Mouse (Mus musculus) adipocyte (in vitro differentiated cells): ENCODE results near the gene Myo10.
A peak's percentile ranks its signal among the peaks of the same experiment; 100 is the strongest.

ENCODE experiments used
- DNase-seq: peaks from one replicate; pipeline ENCODE4 v3.0.0-alpha.2; 2016; ENCODE audit warnings: low spot score

The Myo10 gene

DNA sequence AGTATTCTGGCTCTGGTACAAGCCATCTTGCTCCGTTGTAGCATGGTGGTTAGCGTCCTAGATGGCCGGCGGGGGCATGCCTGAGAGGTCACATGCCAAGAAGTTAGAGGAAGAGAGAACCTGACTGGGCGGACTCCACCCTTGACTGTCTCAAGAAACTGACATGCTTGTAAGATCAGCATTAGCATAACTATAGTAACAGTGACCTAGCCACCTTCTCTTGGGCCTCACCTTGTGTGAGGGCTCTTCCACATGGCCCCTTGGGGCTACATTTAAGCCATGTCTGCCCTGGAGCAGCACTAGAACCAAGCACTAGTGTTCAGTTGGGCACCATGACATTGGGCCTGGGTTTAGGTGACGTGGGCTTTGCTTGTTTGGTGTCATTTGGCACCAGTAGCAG is 102.2 kb downstream of the Myo10 start:
- DNase-seq, result no peak

DNA sequence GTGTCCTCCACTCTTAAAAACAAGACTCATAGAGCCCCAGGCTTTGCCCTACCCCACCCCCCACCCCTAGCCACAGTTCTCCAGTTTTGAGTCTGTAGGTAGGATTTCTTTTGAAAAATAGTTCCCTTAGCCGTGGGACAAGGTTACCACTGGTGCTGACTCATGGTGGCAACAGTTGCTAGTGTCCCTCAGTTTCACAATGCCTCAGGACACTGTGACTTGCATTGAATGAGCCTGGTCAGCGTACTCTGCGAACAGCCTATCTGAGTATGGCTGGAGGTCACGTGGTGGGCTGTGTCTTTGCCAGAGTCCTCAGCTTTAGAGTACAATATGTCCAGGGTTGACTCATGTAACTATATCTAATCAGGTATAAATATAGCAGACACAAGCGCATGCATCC is 104.5 kb downstream of the Myo10 start:
- DNase-seq, result peak; percentile 22

DNA sequence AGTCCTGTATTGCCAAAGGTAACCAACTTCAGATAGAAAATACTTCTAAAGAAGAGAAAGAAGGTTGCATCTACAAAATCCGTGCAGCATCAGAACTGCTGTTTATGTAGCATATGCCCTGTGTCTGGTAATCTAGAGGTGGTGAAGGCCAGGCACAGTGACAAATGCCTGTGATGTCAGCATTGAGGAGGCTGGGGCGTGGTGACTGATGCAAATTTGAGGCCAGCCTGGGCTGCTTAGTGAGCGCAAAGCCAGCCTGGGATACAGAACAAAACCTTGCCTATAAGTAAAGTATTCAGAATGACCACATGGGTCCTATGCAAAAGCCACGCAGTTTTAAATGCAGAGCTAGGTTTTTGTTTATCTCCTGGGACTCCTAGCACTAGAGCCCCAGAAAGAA is 106.2 kb downstream of the Myo10 start:
- DNase-seq, result no peak

DNA sequence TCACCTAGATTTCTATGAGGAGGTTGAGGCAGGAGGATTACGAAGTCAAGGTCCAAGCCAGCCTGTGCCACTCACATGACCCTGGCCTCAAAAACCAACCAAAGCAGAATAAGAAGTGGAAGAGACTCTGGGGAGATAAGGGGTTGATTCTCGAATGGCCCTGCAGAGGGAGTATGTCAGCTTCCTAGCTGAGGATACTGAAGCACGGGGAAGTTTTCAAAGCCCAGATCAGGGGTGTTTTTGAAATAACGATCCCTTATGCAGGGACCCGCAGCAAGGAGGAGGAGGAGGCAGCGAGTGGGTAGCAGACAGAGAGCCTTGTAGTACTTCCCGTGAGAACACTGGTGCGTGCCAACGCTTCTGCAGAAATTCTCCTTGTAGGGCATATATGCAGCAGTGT is 108.7 kb downstream of the Myo10 start:
- peak; percentile 14 for DNase-seq

DNA sequence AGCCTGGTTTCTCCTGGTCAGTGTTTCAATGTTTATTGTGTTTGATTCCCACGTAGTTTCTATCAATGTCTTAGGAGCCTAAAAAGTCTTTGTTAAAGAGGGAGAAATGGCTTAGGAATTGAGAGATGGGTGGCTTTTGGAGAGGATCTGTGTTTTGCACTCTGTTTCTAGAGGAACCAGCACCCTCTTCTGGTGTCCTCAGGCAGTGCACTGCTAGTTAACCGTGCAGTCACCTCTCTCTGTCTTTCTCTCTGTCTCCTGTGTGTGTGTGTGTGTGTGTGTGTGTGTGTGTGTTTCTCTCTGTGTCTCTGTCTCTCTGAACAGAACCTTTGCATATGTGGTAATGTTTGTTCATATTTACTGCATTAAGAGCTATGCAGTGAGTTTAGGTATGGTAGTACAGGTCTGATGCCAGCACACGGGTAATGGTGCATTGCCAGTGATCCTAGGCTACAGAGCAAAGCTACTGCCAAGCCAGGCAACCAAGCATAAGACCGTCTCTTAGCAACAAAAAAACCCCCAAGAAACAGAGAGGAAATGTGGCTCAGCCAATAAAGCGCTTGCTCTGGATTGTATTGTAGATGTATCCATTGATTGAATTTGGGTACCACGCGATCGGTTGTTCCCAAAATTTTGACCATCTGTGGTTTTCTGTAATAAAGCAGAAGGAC is 110.6 kb downstream of the Myo10 start:
- peak; percentile 16 for DNase-seq

DNA sequence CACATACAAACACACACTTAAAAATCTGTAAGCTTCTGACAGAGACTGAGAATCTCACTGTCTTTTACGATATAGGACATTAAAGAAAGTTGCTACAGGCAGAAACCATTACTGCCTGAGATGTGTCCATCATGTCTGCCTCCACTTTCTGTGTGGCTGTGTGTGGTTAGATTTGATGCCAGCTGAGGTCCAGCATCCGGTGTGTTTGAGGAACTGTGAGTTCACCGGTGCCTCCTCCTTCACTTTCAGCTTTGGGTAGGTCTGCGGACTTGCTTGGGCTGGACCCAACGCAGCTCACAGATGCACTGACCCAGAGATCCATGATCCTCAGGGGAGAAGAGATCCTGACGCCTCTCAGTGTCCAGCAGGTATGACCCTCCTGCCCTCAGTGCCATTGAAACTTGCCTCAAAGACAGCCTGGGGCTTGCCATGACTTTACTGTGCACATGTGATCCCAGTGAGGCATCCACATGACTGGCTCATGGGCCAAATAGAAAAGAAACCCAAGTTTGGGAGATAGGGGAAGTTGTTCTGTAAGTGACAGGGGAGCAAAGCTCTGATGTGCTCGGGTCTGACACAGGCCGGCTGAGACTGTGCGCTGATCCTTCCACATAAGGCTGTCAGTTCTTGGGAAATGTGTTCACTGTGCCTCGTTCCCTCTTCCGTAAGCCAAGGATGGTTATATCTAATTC is 111.6 kb downstream of the Myo10 start:
- DNase-seq, result no peak

DNA sequence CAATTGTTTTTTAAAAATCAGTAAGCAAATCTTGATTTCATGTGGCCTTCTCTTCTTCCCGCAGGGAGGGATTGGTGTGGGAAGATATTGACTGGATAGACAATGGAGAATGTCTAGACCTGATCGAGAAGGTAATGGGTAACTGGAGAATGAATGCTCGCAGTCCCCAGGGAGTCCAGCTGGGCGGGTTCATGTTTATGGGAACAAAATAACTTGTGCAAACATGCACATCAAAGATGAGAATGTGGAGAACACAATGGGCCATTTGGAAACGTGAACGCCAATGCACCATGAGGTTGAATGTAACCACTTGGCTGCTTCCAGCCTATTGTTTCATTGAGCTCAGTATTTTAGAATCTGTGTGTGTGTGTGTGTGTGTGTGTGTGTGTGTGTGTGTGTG is 114.2 kb downstream of the Myo10 start:
- DNase-seq, result no peak

DNA sequence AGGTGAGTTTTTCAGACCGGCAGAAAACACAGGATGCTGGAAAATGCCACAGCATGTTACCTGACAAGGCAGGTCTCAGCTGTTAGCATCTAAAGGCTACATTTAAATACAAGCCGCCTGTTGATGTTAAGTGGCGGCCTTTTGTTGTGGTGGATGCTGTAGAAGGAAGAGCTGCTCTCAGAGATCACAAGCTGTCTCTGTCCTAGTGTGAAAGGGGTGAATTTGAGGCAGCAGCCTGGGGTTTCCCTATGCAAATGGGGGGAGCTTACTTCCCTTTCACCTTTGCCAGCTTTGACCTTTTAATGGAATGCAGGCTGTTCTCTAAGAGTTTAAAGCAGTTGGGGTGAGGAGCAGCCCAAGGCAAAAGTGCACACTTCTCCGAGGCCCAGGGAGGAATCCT is 117.9 kb downstream of the Myo10 start:
- no peak for DNase-seq

DNA sequence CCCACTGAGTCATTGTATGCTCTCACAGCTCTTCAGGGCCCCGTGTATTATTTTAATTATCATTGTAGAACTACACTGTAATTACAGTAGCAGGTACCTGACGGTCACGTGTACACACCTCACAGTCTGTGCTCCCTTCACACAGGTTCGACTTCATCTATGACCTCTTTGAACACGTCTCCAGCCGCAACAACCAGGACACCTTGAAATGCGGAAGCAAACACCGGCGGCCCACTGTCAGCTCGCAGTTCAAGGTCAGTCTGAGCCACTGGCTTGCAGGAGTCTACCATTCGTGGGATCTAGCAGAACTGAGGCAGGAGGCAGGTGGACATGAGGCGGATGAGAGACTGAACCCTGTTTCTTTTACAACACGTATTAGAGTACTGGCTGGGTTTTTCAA is 119.9 kb downstream of the Myo10 start:
- DNase-seq, result no peak

DNA sequence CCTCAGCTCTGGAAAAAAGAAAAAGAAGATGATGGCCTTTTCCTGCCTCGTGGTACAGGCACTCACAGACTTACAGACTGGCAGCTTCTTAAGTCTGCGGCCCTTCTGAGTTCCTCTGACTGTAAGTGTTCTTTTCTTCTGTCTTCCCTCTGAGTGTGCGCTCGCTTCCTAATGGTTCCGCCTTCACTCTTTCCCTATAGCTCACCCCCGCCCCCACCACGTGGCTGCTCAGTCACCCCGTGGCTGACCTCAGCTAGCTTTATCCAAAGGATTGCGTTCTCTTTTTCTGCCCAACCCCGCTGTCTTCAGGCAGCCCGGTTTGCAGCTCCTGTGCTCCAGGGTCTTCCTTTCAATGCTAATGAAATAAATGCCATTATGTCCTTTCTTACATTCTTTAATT is 129.2 kb downstream of the Myo10 start:
- no peak for DNase-seq

DNA sequence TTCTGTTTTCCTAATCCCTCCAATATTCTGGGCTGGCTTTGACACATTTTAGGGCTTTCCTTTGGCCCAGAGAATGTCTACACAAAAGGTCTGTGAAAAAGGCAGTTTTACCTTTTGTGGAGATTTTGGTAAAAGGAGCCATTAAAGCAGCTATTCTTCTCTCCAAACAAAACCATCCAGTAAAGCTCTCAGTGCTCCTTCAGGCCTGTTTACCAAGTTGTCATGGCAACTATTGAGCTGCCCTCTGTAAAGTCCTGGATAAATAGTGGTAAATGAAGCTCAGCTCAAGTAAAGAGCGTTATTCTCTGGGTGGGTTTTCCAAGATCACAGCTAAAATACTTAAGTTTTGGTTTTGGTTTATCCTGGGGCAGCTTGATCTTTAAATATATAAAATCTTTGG is 130.3 kb downstream of the Myo10 start:
- no peak for DNase-seq

DNA sequence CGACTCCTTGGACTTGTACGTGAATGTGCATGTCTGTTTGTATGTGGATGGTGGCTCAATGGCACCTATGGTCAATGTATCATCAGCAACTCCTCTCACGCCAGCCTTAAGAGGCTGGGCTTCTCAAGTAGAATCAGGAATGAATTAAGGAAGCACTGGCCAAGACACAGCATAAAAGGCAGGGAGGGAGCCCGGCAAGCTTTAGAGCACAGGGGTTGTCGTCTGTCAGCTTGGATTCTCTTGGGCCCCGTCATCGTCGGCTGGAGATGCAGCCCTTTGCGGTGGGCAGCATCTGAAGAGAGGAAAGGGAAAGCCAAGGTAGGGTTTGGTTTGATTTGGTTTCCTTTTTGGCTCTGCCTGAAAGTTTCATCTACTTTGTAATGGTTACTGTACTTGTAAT is 130.7 kb downstream of the Myo10 start:
- DNase-seq, result no peak

DNA sequence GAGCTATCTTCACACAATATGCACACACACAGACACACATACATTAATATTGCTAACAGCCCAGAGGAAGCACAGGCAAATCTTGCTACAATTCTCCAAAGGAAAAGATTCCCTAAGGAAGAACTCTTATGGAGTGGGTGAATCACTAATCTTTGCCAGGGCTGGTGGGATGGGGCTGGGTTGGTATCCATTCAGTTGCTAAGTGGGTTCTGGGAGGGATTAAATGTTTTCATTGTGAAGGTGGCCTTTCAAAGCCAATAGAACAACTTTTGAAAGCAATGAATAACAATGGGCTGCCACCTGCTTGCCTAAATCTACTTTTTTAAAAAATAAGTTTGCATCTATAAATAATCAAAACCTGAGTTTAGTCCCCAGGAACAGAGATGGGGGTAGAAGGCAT is 131.6 kb downstream of the Myo10 start:
- DNase-seq, result no peak

DNA sequence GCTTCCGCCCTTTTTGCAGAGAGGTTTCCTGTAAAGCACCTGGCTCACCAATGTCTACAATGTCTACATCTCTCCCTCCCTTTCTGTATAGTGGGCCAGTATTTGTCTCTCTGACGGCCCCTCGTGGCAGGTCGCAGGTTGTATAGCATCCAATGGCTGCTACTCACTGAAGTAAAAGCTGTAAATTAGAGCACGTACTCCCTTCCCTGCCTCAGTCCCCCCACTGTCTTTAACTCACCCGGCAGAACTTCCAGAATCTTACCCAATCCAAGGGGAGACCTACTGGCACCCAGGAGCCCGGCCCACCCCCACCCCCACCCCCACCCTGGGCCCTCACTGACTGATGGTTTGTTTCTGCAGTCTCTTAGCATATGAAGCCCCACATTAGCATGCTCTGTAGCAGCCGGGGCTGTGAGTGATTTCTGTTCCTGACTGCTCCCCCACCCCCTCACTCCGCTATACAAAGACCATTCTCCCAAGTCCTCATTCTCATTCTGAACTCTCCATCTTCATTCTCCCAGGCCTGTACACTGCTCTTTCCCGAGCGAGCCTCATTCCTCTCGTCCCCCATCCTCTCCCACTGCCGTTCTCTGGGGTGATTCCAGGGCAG is 132.1 kb downstream of the Myo10 start:
- no peak for DNase-seq

DNA sequence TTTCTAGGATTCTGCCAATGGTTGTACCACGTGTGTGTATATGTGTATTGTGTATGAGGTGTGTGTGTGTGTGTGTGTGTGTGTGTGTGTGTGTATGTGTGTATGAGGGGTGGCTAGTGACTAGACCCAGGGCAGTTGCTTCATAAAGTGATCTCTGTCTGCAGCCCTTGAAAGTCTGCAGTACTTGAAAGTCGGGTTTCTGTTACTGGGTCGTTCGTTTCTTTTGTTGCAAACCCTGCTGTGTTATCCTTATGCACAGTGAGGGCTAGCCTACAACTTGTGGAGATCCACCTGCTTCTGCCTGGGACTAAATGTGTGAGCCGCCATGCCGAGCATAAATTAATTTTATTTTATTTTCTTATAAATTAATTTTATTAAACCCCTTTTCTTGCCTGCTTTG is 133.2 kb downstream of the Myo10 start:
- DNase-seq, result no peak

DNA sequence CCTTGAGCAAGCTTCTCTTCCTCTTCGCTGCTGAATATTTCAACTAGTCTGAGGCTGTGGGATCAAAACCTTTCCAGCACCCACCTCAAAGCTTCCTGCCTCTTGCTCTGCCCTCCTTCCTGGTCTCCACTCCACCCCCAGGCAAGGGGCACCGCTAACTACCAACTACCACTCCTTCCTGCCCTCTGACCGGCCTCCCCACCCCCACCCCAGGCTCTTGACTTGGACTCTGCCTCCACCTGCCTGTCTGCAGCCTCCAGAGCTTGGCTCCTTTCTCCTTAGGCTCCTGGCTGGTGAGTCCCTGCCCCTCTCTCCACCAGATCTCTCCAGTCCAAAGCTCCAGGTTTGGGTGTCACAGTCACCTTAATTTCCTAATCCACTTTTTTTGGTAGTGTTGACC is 133.7 kb downstream of the Myo10 start:
- DNase-seq, result no peak

DNA sequence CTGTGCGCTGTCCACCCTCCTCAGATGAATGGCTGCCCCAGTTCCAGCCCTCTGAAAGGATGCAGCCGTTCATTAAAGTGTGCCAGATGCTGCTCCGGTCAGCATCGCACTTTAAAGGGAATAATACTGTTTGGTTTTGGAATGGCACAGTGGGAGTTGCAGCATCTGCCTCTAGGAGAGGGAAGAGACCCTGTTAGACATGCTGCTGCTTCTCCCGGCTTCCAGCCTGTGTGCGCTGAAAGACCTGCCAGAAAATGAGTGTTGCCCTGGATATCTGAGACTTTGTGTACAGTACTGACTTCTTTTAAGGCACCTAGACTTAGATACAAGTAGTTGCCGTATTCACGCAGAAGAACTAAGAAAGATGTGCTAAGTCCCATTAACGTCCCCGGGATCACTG is 135.7 kb downstream of the Myo10 start:
- no peak for DNase-seq

DNA sequence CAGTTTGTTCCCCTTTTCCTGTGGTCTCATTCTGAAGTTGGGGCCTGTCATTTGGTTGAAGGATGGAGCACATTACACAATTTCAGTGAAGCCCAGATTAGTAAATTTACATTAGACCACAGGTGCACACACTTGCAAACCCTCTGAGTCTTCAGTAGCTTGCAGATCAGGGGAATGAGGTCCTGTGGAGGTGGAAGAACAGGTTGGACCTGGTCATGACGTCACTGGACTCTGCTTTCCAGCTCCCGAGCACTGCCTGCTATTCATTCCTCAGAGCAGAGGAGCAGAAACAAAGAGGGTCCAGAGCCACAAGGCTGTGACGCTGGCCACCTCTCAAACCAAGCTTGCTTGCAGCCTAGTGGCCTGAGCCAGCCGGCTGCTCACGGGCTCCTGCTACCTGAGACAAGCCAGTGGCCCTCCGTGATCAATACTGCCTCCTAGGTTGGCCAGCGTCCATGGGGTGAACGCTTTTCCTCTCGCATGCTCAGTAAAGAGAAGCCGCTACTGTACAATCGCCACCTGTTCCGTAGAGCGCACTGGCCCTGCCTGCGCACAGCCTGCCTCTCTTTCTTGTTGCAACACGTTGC is 136.3 kb downstream of the Myo10 start:
- no peak for DNase-seq

DNA sequence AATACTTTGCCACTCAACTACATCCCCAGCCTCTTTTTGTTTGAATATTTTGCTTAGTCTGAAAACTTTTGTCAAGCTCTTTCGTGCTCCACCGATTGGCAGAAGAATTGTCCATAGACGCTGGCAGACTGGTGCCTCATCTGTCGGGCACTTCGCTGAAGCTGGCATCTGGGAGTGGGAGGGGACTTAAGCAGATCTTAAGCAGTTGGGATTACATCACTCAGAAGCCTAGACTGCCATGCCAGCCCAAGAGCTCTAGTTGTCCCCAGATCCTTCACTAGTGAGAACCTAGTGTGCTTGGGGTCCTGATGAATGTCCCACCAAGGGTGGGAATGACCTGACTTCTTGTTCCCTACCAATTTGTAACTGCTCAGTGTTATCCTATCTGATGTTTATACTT is 138.0 kb downstream of the Myo10 start:
- no peak for DNase-seq

DNA sequence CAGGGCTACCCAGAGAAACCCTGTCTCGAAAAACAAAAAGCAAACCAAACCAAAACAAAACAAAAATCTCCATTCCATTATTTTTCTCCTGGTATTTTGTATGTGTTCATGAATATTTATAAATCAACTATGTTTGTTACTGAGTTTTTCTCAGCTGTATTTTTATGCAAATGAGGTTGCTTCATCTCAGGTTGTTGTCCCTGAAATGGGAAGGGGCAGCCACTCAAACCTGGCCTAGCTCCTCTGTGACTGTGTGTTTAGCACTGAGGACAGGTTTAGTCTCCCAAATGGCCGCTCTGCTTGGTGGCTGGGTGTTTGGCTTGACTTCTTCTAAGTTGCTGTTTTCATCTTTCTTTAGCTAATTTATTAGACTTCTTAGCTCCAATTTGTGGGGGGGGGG is 138.7 kb downstream of the Myo10 start:
- no peak for DNase-seq

DNA sequence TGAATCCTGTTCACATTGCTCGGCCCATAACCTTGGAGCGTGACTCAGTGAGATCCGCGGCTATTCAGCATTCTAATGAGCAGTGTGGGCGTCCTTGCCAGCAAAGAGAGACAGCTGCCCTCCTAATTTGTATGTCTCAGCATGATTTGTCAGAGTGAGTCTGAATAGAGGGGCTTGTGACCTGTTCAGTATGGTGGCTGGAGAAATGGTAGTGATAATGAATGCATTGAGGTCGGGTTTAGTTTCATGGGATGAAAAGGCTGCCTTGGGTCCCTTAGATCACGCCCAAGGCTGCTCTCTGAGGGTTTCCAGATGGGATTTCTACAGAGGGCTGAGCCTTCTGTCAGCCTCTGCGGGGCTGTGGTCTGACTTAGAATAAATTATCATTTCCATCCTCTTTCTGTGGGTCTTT is 139.5 kb downstream of the Myo10 start:
- no peak for DNase-seq

DNA sequence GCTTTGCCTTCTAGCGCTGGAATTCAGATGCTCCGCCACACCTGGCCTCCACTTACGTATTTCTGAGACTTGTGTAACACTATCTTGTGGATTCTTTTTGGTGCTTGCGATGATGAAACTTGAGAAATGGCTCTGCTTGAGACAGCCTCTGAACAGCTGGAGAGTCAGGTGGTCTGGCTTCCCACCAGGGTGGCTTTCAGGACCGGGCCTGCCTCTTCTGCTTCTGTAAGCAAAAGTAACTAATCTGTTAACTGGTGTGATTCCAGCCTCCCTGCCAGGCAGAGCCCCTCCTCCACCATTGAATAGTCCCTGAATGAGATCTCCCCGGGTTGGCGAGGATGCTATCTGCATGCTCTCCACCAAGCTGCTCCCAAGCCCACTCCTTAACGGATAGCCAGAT is 140.0 kb downstream of the Myo10 start:
- DNase-seq, result no peak

DNA sequence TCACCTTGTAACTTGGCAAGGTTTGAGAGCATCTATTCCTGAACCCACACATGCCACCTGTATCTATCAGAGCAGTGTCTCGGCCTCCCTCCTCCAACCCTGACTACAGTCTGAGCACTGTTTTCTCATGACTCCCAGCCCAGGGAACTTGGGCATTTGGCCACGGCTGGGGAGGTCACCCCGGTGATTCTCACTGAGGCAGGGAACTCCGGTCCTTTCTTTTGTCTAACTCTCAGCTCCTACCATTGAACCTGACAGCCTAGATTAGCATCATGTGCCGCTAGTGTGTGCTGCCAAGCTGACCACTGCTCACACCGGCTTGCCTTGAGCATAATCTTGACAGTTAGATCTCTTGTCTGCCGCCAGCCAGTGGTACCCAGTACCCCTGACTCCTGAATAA is 140.8 kb downstream of the Myo10 start:
- DNase-seq, result no peak
